Mouse (Mus musculus) CH12.LX (cell line): Measurements from ENCODE around the gene Pla2r1.

ENCODE experiments used
- CHD2 ChIP-seq: IDR thresholded peaks from 2 replicates; pipeline ENCODE4 v1.6.1; 2011; ENCODE audit warnings: low read length, improper control_type of control experiment
- CTCF ChIP-seq, 2 experiments: IDR thresholded peaks in 1 of 2; conservative IDR thresholded peaks in 1 of 2; 2 replicates each; pipeline ENCODE4 v1.5.1; 2011 to 2012; ENCODE audit warnings: low read depth in 2 of 2, low read length in 2 of 2, improper control_type of control experiment in 1 of 2, inconsistent platforms in 1 of 2, mild to moderate bottlenecking in 1 of 2, moderate library complexity in 1 of 2
- IRF4 ChIP-seq: IDR thresholded peaks from 2 replicates; pipeline ENCODE4 v1.6.1; 2014; ENCODE audit warnings: low read depth, mild to moderate bottlenecking, inconsistent platforms, low read length, improper control_type of control experiment
- POLR2A ChIP-seq: IDR thresholded peaks from 2 replicates; pipeline ENCODE4 v1.6.1; 2011; ENCODE audit warnings: low read depth, mild to moderate bottlenecking, improper control_type of control experiment, low read length
- RCOR1 ChIP-seq: conservative IDR thresholded peaks from 2 replicates; pipeline ENCODE4 v1.6.1; 2012; ENCODE audit warnings: low read depth, mild to moderate bottlenecking, inconsistent platforms, low read length, improper control_type of control experiment
- SMC3 ChIP-seq: IDR thresholded peaks from 2 replicates; pipeline ENCODE4 v1.6.1; 2011; ENCODE audit warnings: low read depth, low read length, improper control_type of control experiment
- TBP ChIP-seq: conservative IDR thresholded peaks from 2 replicates; pipeline ENCODE4 v1.6.1; 2011; ENCODE audit warnings: low read depth, low read length, improper control_type of control experiment
- ZC3H11A ChIP-seq: IDR thresholded peaks from 2 replicates; pipeline ENCODE4 v1.6.1; 2012; ENCODE audit warnings: low read depth, mild to moderate bottlenecking, inconsistent platforms, low read length, improper control_type of control experiment

DNA sequence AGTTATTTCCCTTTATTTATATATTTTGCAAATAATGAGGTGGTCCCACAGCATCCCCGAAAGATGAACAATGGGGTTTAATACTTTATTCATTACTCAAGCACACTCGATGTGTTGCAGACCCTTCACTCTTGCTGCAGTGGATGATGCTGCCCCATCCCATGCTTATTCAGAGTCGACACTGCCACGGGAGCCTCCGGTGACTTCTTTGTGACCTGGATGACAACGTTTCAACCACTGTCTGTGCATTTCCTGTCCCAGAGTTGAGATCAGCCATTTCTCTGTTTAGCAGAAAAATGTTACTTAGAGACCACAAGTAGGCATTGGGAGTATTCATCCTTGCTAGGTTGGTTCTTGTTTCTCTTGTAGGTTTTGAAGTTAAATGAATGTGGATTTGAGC is 159.3 kb downstream of the Pla2r1 start:
- TF ChIP-seq CTCF (conservative IDR thresholded peaks at IDR 0.05 in 1 of 2, IDR thresholded peaks at IDR 0.05 in 1 of 2; ENCODE audit: low read depth in 2 of 2, low read length in 2 of 2) = no peak
- no peak for TF ChIP-seq POLR2A
- TF ChIP-seq RCOR1 = no peak
- no peak for TF ChIP-seq CHD2
- no peak for TF ChIP-seq SMC3
- TF ChIP-seq TBP = no peak
- TF ChIP-seq ZC3H11A = no peak
- TF ChIP-seq IRF4 = no peak
